Mouse (Mus musculus) heart, adult 8-10 months (tissue): Measurements from ENCODE around the gene Cc2d1a. TPM values are rescaled to one million over a fixed set of nuclear protein-coding genes. Genes with fewer than 3 reads are reported as not detected.

Experiments
- DNase-seq: peaks from one replicate; pipeline ENCODE4 v3.0.0; 2022; ENCODE audit warnings: low spot score
- total RNA-seq, 4 experiments: library from RNA; stranded (reverse); gene quantifications; 2 replicates each; pipeline ENCODE4 v1.2.4; 2022

Gene Cc2d1a
- total RNA-seq = 10 to 100 TPM; 10.9 to 14.6 (median 12.3) TPM

DNA sequence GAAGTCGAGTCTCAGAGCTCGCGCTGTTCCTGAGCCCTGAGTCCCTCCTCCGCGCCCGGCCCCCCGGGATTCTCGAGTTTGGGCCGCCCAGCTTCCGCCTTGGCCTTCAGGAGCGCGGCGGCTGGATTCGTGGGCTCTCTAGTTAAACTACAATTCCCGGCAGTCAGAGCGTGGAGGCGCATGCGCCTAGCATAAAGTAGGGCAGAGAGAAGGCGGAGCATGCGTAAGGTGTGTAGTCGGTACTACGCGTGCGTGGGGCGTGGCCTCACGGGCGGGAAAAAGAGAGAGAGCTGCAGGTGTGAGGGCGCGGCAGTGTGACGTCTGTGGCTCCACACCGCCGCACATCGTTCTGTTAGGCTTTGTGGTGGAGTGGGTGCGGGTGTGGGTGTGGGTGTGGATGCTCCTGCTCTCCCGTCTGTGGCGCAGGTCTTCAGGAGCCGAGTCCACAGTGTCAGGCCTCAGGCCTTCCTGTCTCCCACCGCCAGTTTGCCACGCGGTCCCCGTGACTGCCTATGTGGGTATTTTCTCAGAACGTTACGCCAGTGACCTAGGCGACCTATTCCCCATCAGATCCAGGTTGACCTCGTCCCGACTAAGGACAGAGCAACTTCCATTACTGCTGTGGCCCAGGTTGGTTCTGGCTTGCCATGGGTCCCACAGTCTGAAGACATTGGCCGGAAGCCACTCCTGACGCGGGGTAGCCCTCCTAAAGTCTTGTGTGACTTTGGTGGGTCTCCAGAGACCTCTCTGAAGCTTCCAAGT, at the start of gene Cc2d1a, which contains the start of gene 4930432K21Rik:
Cc2d1a (minus strand) TSS at position 168 of the 762 bp plus-strand sequence.
4930432K21Rik (plus strand) TSS at position 257 of the 762 bp plus-strand sequence.
- peak; percentile 94 for DNase-seq

GRCm38 (mm10) chr8:84197141-84197921, 49.6 kb upstream of the Cc2d1a start:
- DNase-seq = peak; percentile 96

GRCm38 (mm10) chr8:84194224-84194743, 46.5 kb upstream of the Cc2d1a start:
- DNase-seq = no peak

DNA sequence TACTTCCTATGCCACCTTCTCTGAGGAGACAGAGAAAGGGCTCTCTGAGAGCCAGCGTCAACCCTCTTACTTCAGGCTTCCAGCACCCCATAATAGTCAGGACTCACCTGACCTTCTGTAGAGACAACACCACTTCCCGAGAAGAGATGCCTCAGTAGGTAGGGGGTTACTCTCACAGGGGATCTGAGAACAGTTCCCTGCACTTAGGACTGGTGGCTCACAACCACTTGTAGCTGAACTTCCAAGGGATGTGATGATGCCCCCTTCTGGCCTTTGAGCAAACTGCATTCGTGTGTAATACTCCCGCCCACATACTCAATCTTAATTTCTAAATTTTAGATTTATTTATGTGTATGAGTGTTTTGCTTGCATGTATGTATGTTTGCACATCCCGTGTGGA, 45.8 kb upstream of the Cc2d1a start:
- DNase-seq = no peak

GRCm38 (mm10) chr8:84193161-84193560, 45.4 kb upstream of the Cc2d1a start:
- DNase-seq = no peak

GRCm38 (mm10) chr8:84192555-84192954, 44.8 kb upstream of the Cc2d1a start:
- DNase-seq = peak; percentile 87

DNA sequence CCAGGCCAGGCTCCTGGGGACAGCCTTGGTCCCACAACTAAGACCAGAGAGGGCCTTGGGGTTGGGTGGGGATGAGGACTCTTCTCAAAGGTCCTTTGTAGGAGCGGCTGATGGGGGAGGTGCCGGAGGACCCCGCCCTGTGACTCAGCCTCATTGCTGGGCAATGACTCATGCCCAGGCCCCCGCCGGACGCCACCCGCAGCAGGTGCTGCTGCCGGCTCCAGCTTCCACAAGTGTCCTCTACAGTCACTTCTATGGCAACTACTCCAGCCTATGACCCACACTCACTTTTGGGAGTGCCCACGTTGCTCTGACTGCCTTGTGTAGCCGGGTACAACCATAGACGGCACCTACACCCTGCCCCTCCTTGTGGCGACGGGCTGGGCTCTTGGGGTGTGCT, 44.3 kb upstream of the Cc2d1a start:
- peak; percentile 86 for DNase-seq

- no peak for DNase-seq
Observed at GRCm38 (mm10) chr8:84190191-84190867, 42.6 kb upstream of the Cc2d1a start.

- DNase-seq = peak; percentile 92
Observed at GRCm38 (mm10) chr8:84189603-84190002, 41.9 kb upstream of the Cc2d1a start.

GRCm38 (mm10) chr8:84188671-84189070, 40.9 kb upstream of the Cc2d1a start:
- no peak for DNase-seq

- peak; percentile 76 for DNase-seq
Observed at GRCm38 (mm10) chr8:84187065-84187755, 39.5 kb upstream of the Cc2d1a start.

DNA sequence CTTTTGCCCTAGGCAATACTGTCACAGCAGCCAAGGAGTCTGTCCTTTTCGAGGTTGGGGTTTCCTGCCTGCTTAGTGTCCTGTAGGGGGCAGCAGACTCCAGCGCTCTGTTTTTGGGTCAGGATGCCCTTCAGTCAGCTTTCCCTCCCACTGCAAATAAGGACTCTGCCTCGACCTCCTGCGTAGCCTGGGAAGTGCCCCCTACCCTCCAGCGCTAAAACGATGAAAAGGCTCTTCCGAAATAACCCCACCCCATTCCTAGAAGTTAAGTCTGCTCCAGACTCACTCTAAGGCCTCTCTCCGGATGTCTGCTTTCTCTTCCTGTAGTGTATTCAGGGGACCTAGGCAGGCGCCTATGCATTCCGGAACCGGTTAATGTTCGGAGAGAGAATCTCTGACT, 38.8 kb upstream of the Cc2d1a start:
- peak; percentile 84 for DNase-seq

DNA sequence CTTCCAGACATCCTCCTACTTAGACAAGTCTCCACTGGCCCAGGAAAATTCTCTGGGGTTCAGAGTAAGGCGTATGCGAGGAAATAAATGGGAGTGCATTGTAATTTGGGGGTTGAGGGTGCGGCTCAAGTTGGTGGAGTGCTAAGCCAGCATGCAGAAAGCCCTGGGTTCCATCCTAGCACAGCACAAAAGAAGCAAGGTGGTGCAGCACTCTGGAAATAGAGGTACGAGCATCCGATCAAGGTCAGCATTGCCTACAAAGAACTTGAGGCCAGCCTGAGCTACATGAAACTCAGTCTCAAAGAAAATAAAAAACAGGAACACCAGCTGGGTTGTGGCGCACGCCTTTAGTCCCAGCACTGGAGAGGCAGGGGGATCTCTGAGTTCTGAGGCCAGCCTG, 37.4 kb upstream of the Cc2d1a start, which contains the start of gene Nanos3:
Nanos3 (minus strand) TSS at position 101 of the 400 bp plus-strand sequence.
- no peak for DNase-seq

DNA sequence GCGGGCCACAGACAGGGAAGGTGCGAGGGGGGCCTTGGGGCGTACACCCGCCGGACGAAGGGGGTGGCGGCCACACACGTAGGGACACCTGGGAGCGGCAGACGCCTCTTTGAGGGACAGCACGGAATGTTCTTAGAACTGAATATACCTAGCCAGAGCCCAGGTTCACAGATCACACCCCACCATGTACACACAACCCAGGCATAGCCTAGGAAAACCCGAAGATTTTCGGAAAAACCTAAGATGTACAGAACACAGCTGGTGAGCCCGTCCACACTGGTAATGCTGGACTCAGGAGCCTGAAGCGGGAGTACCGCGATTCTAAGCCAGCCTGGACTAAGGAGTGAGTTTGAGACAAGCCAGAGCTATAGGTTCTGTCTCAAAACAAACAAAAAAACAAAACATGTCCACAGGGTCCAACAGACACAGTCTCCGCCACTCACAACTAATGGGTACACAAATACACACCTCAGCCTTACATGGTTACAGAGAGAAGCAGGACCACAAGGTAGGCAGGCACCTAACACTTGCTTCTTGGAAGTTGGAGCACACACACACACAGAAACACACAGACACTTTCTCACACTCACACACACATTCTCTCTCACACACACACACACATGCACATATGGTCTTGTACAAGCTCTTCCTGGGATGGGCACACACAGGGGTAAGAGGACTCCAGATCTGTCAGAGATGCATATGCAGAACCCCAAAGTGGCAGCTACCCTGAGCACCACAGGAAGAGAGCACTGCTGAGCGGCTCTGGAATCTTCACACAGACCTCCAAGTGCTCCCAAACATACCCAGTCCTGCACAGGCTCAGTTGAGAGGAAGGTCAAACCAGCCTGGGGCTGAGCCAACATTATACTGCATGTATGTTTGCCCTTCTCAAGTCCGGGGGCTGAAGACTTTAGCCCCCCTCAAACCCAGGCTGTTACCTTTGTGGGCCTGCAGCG, 36.6 kb upstream of the Cc2d1a start:
- DNase-seq = no peak

GRCm38 (mm10) chr8:84183261-84184084, 35.7 kb upstream of the Cc2d1a start:
- DNase-seq = no peak

DNA sequence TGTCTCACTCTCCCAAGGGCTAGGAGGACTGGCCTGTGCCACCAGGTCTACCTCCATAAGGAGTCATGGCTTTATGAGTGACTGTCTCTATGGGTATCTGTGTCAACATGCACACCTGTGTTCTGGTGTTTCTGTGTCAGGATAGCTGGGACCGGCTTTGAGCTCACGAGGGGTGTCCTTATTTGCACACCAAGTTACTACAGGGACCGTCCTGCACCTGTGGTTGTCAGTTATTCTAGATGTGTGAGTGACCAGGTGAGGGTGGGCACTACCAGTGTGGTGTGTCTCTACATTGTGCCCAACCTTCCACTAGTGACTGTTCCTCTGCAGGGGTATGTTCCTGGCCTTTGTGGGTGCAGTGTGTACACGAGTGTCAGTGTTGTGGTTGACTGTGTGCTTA, 35.1 kb upstream of the Cc2d1a start:
- DNase-seq = no peak

- no peak for DNase-seq
Observed at GRCm38 (mm10) chr8:84180530-84181190, 32.9 kb upstream of the Cc2d1a start.

- no peak for DNase-seq
Observed at GRCm38 (mm10) chr8:84179946-84180345, 32.2 kb upstream of the Cc2d1a start.

DNA sequence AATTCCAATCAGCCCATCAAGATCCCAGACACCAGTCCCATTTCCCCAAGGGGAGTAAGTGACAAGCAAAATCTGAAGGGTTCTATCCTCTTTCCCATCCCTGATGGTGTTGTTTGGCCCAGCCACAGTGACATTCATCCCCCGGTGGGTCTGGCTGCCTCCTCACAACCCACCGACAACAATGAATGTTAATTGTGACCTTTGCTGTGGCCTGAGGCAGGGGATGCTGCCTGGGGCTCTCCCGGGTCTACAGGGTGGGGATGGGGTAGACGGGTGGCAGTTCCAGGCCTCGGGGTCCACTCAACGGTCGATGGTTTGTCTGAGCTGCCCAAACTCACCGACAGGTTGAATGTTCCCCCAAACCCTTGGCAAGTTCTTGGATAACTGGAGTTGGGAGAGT, 30.9 kb upstream of the Cc2d1a start:
- no peak for DNase-seq
